Comparison of ENCODE assay signal across 8 mouse cellular contexts in genomic region chr7:118129430-118130041, GRCm38 (mm10). TPM values are rescaled to one million over a fixed set of nuclear protein-coding genes. Genes with fewer than 3 reads are reported as not detected.
A peak's percentile ranks its signal among the peaks of the same experiment; 100 is the strongest.
DNase-seq lines count a peak whose midpoint lies in the region; ATAC-seq and TF ChIP-seq lines count a peak whose summit lies in the region.

Gene Arl6ip1 (minus strand): TSS chr7:118129662.

- peak within 1 kb of the TSS; percentile 93 for H3K27ac ChIP-seq in heart, embryonic 12.5 days (ENCODE audit: poor library complexity, severe bottlenecking)
- peak within 1 kb of the TSS; percentile 91 for H3K27ac ChIP-seq in kidney, postnatal 0 days
- H3K27ac ChIP-seq in liver, embryonic 11.5 days (ENCODE audit: low read depth, low read length): peak within 1 kb of the TSS; percentile 97
- H3K27ac ChIP-seq in stomach, embryonic 14.5 days (ENCODE audit: low read length): peak within 1 kb of the TSS; percentile 94

- peaks cover 44% of the 10 kb centered on the region for H3K79me2 ChIP-seq in C2C12 (ENCODE audit: control insufficient read depth, insufficient read depth)

- no peak for TF ChIP-seq CTCF in C2C12 (IDR thresholded peaks at IDR 0.05; ENCODE audit: control insufficient read depth, insufficient read depth, insufficient read length)
- TF ChIP-seq CTCF in kidney, postnatal 0 days (IDR thresholded peaks at IDR 0.05; ENCODE audit: low read depth): 0 out of 2 replicates have a peak, but pooled peaks have one; percentile 2

- H3K4me1 ChIP-seq in heart, embryonic 12.5 days (replicated peaks): peaks cover 30% of the 10 kb centered on the region
- H3K4me1 ChIP-seq in kidney, postnatal 0 days (replicated peaks; ENCODE audit: insufficient read depth, low read length): peaks cover 18% of the 10 kb centered on the region
- H3K4me1 ChIP-seq in liver, embryonic 11.5 days (replicated peaks; ENCODE audit: control insufficient read depth, insufficient read depth, low read length): peaks cover 27% of the 10 kb centered on the region
- peaks cover 13% of the 10 kb centered on the region for H3K4me1 ChIP-seq in stomach, embryonic 14.5 days (ENCODE audit: control insufficient read depth, insufficient read depth, low read length)

- WGBS in heart, embryonic 12.5 days: under 1% methylated on average over 39 of the region's 39 CpGs
- whole genome bisulfite sequencing in kidney, postnatal 0 days: under 1% methylated on average over 39 of the region's 39 CpGs
- WGBS in liver, embryonic 11.5 days: under 1% methylated on average over 39 of the region's 39 CpGs
- WGBS in stomach, embryonic 14.5 days: under 1% methylated on average over 39 of the region's 39 CpGs

- peaks cover 35% of the 10 kb centered on the region for H3K79me3 ChIP-seq in C2C12 (ENCODE audit: low read depth)

- H3K36me3 ChIP-seq in C2C12 (ENCODE audit: control insufficient read depth, insufficient read depth): peaks cover 14% of the 10 kb centered on the region
- H3K36me3 ChIP-seq in heart, embryonic 12.5 days: peaks cover 24% of the 10 kb centered on the region
- H3K36me3 ChIP-seq in kidney, postnatal 0 days (ENCODE audit: insufficient read depth, low read length): peaks cover 4% of the 10 kb centered on the region; the same call in 1 of the 2 replicates
- H3K36me3 ChIP-seq in liver, embryonic 11.5 days (ENCODE audit: control insufficient read depth, insufficient read depth, low read length): peaks cover 12% of the 10 kb centered on the region
- H3K36me3 ChIP-seq in stomach, embryonic 14.5 days (ENCODE audit: control insufficient read depth, insufficient read depth, low read length): peaks cover 12% of the 10 kb centered on the region

- H3K9me3 ChIP-seq in heart, embryonic 12.5 days (replicated peaks): no peaks in the 10 kb centered on the region
- no peaks in the 10 kb centered on the region for H3K9me3 ChIP-seq in kidney, postnatal 0 days (replicated peaks; ENCODE audit: low read length)
- no peaks in the 10 kb centered on the region for H3K9me3 ChIP-seq in liver, embryonic 11.5 days (ENCODE audit: control insufficient read depth, low read length)
- H3K9me3 ChIP-seq in stomach, embryonic 14.5 days (ENCODE audit: control insufficient read depth, low read depth, low read length): no peaks in the 10 kb centered on the region

- H3K27me3 ChIP-seq in C2C12 (ENCODE audit: control insufficient read depth, insufficient read depth, insufficient read length): no peaks in the 10 kb centered on the region
- H3K27me3 ChIP-seq in heart, embryonic 12.5 days (replicated peaks): no peaks in the 10 kb centered on the region
- no peaks in the 10 kb centered on the region for H3K27me3 ChIP-seq in kidney, postnatal 0 days (ENCODE audit: insufficient read depth, low read length)
- H3K27me3 ChIP-seq in liver, embryonic 11.5 days (replicated peaks; ENCODE audit: control insufficient read depth, insufficient read depth, low read length): no peaks in the 10 kb centered on the region
- no peaks in the 10 kb centered on the region for H3K27me3 ChIP-seq in stomach, embryonic 14.5 days (ENCODE audit: control insufficient read depth, insufficient read depth, low read length)

- DNase-seq in brain, embryonic 18.5 days (ENCODE audit: low read depth, low spot score): peak; percentile 98
- DNase-seq in kidney, postnatal 0 days (ENCODE audit: low spot score): peak; percentile 99
- DNase-seq in liver, embryonic 11.5 days (ENCODE audit: low spot score): peak; percentile 97
- peak; percentile 98 for DNase-seq in naive thymus-derived CD4-positive, alpha-beta T cell, adult 2 months (ENCODE audit: low read depth)

- peak within 1 kb of the TSS; percentile 89 for H3K4me2 ChIP-seq in heart, embryonic 12.5 days
- H3K4me2 ChIP-seq in kidney, postnatal 0 days (ENCODE audit: low read length): peak within 1 kb of the TSS; percentile 71
- peak within 1 kb of the TSS; percentile 74 for H3K4me2 ChIP-seq in liver, embryonic 11.5 days
- H3K4me2 ChIP-seq in stomach, embryonic 14.5 days (replicated peaks; ENCODE audit: low read depth, low read length): peak within 1 kb of the TSS; percentile 65

- ATAC-seq in erythroid progenitor cell, adult 5-6 weeks (replicated peaks; ENCODE audit: low FRiP score, poor library complexity, severe bottlenecking): peak; percentile 95
- ATAC-seq in heart, embryonic 12.5 days (ENCODE audit: insufficient number of reproducible peaks, low FRiP score): peak; percentile 99
- ATAC-seq in kidney, postnatal 0 days (replicated peaks; ENCODE audit: low FRiP score, low read depth): peak; percentile 99
- ATAC-seq in liver, embryonic 11.5 days (replicated peaks; ENCODE audit: low FRiP score): peak; percentile 99
- ATAC-seq in stomach, embryonic 14.5 days (ENCODE audit: insufficient number of reproducible peaks, insufficient read depth, low FRiP score, low read depth): peak; percentile 100

- H3ac ChIP-seq in C2C12 (ENCODE audit: control insufficient read depth, insufficient read length, low read depth): peak within 1 kb of the TSS; percentile 78

- peak within 1 kb of the TSS; percentile 63 for H3K4me3 ChIP-seq in C2C12 (ENCODE audit: insufficient read depth, poor library complexity, severe bottlenecking)
- peak within 1 kb of the TSS; percentile 96 for H3K4me3 ChIP-seq in heart, embryonic 12.5 days
- H3K4me3 ChIP-seq in kidney, postnatal 0 days (replicated peaks; ENCODE audit: low read depth, low read length): peak within 1 kb of the TSS; percentile 67
- peak within 1 kb of the TSS; percentile 91 for H3K4me3 ChIP-seq in liver, embryonic 11.5 days (ENCODE audit: low read depth, low read length)
- peak within 1 kb of the TSS; percentile 83 for H3K4me3 ChIP-seq in stomach, embryonic 14.5 days (ENCODE audit: low read depth, low read length)

- peak within 1 kb of the TSS; percentile 92 for H3K9ac ChIP-seq in heart, embryonic 12.5 days
- peak within 1 kb of the TSS; percentile 74 for H3K9ac ChIP-seq in kidney, postnatal 0 days (ENCODE audit: low read depth, low read length)
- peak within 1 kb of the TSS; percentile 94 for H3K9ac ChIP-seq in liver, embryonic 11.5 days (ENCODE audit: low read depth, low read length)
- H3K9ac ChIP-seq in stomach, embryonic 14.5 days (replicated peaks; ENCODE audit: low read depth, low read length): peak within 1 kb of the TSS; percentile 77

TF ChIP-seq in C2C12, 6 proteins besides CTCF, POLR2A, EP300 and RAD21:
- no peak for TF ChIP-seq CEBPB (IDR thresholded peaks at IDR 0.05; ENCODE audit: low read depth)
- no peak for TF ChIP-seq MAX (IDR thresholded peaks at IDR 0.05)
- no peak for TF ChIP-seq MYOD1 (IDR thresholded peaks at IDR 0.05; ENCODE audit: control insufficient read depth, insufficient read length, low read depth)
- TF ChIP-seq MYOG (IDR thresholded peaks at IDR 0.05; ENCODE audit: control insufficient read depth, extremely low read depth, insufficient read length): no peak
- no peak for TF ChIP-seq FOSL1 (IDR thresholded peaks at IDR 0.05; ENCODE audit: insufficient read depth, low read length, poor library complexity, severe bottlenecking)

RNA-seq across cellular contexts. Expression of gene Arl6ip1, which starts in this region (rescaled TPM):
- polyA plus RNA-seq in C2C12 (2012; fragmentation: generic; extraction: Trizol): 257 TPM
- total RNA-seq in erythroid progenitor cell, adult 5-6 weeks (2015; ENCODE audit: low replicate concordance): 748 and 760 TPM in 2 replicates
- total RNA-seq in erythroid progenitor cell, adult 5-6 weeks (2017; ENCODE audit: low replicate concordance): 576 and 709 TPM in 2 replicates
- 369 and 385 TPM in 2 replicates for polyA plus RNA-seq in heart, embryonic 12.5 days (2016; fragmentation: Nextera tagmentation; extraction: Ambion mirVana)
- polyA plus RNA-seq in kidney, postnatal 0 days (2015; fragmentation: Nextera tagmentation; extraction: Ambion mirVana): 534 and 547 TPM in 2 replicates
- 279 and 288 TPM in 2 replicates for polyA plus RNA-seq in liver, embryonic 11.5 days (2014; fragmentation: Nextera tagmentation; extraction: Ambion mirVana)
- 372 and 393 TPM in 2 replicates for polyA plus RNA-seq in stomach, embryonic 14.5 days (2014; fragmentation: Nextera tagmentation; extraction: Ambion mirVana)

Comparison
In these comparisons a context has a peak if more than half of its experiments do, and no peak if none do; other contexts are left out.
1. Peak in every context shown above with its lines: DNase-seq, ATAC-seq, H3K4me3 ChIP-seq and H3K27ac ChIP-seq.